In the genomic region with DNA sequence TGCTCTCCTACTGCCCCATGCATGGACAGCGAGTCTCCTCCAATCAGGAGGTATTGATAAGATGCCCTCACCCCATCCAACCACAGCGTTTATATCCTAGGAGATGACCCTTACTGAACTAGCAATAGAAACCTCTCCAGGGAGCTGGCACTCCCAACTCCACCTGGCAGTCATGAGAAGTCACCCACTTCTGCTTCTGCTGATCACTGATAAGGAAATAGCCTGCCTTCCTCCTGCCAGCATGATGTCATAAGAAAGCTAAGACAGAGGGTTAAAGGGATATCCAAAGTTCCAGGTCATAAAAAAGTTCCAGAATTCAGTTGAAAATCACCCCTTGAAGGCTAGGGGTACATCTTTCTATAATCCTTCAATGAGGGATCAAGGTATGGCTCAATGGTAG, we compare ENCODE assay signal across 25 mouse cellular contexts. TPM values are rescaled to one million over a fixed set of nuclear protein-coding genes. Genes with fewer than 3 reads are reported as not detected.
DNase-seq lines count a peak whose midpoint lies in the region; ATAC-seq and TF ChIP-seq lines count a peak whose summit lies in the region.
"Had no signal": no experiment of that assay in that cellular context is flagged by ENCODE, and none has a peak within 500 bp of the region (broad histone marks: within the 10 kb centered on the region; RNA-seq: fewer than 3 reads in every experiment).

No protein-coding gene starts in this region.

- peak; percentile 37 to 46 for DNase-seq in spleen, postnatal 10 days (ENCODE audit: low spot score in 2 of 2)
- DNase-seq in spleen, adult 18-20 months: no peak
- no peak for DNase-seq in liver, postnatal 0 days
- DNase-seq in forebrain, embryonic 14.5 days (ENCODE audit: low spot score): no peak
- no peak for DNase-seq in heart, postnatal 10 days
- no peak for DNase-seq in frontal cortex, postnatal 10 days (ENCODE audit: low spot score in 2 of 2)
- no peak for DNase-seq in gastrocnemius, adult 8-10 months (ENCODE audit: low spot score in 2 of 2)
- DNase-seq: cerebellum, postnatal 25 days; forebrain, postnatal 0 days; gastrocnemius, postnatal 25 days; kidney, adult 2 months; kidney, postnatal 14 days; lung, postnatal 10 days; thymus, postnatal 36 days had no signal

- H3K9me3 ChIP-seq in intestine, postnatal 0 days (ENCODE audit: control insufficient read depth): no peaks in the 10 kb centered on the region
- H3K9me3 ChIP-seq in liver, postnatal 0 days (ENCODE audit: low read length): no peaks in the 10 kb centered on the region
- no peaks in the 10 kb centered on the region for H3K9me3 ChIP-seq in forebrain, embryonic 14.5 days (replicated peaks; ENCODE audit: control insufficient read depth, low read length)
- H3K9me3 ChIP-seq: embryonic facial prominence, embryonic 10.5 days; heart, embryonic 10.5 days; limb, embryonic 15.5 days had no signal

- H3K9ac ChIP-seq in intestine, postnatal 0 days (ENCODE audit: low read depth, low read length): no peak overlapping the region
- H3K9ac ChIP-seq in liver, postnatal 0 days (replicated peaks): no peak overlapping the region
- H3K9ac ChIP-seq in forebrain, embryonic 14.5 days (ENCODE audit: low read length): no peak overlapping the region
- H3K9ac ChIP-seq: forebrain, postnatal 0 days; limb, embryonic 15.5 days had no signal

- peak; percentile 76; the same call in 1 of the 2 replicates for TF ChIP-seq EP300 in liver, postnatal 0 days (IDR thresholded peaks at IDR 0.05; ENCODE audit: low read depth)

- no peaks in the 10 kb centered on the region for H3K36me3 ChIP-seq in intestine, postnatal 0 days (ENCODE audit: control insufficient read depth, insufficient read depth)
- H3K36me3 ChIP-seq in liver, postnatal 0 days (replicated peaks; ENCODE audit: insufficient read depth, low read length): no peaks in the 10 kb centered on the region
- H3K36me3 ChIP-seq in forebrain, embryonic 14.5 days (ENCODE audit: control insufficient read depth, insufficient read depth, low read length): no peaks in the 10 kb centered on the region
- H3K36me3 ChIP-seq: embryonic facial prominence, embryonic 10.5 days; heart, embryonic 10.5 days; limb, embryonic 15.5 days had no signal

- no peak overlapping the region for H3K4me2 ChIP-seq in intestine, postnatal 0 days (replicated peaks; ENCODE audit: low read depth)
- H3K4me2 ChIP-seq in liver, postnatal 0 days (ENCODE audit: low read depth, low read length): peak overlapping the region; percentile 14; the same call in 1 of the 2 replicates
- no peak overlapping the region for H3K4me2 ChIP-seq in forebrain, embryonic 14.5 days (ENCODE audit: low read length)
- H3K4me2 ChIP-seq: limb, embryonic 15.5 days had no signal

- no peaks in the 10 kb centered on the region for H3K27me3 ChIP-seq in intestine, postnatal 0 days (replicated peaks; ENCODE audit: control insufficient read depth, insufficient read depth, low read length)
- no peaks in the 10 kb centered on the region for H3K27me3 ChIP-seq in liver, postnatal 0 days (ENCODE audit: insufficient read depth, low read length)
- no peaks in the 10 kb centered on the region for H3K27me3 ChIP-seq in forebrain, embryonic 14.5 days (replicated peaks; ENCODE audit: control insufficient read depth, insufficient read depth, low read length)
- H3K27me3 ChIP-seq: limb, embryonic 15.5 days; Patski had no signal

- no peak overlapping the region for H3K4me3 ChIP-seq in intestine, postnatal 0 days (ENCODE audit: low read depth, low read length)
- H3K4me3 ChIP-seq in liver, postnatal 0 days (ENCODE audit: low read depth, low read length): no peak overlapping the region
- H3K4me3 ChIP-seq in forebrain, embryonic 14.5 days (ENCODE audit: low read depth, low read length): no peak overlapping the region
- H3K4me3 ChIP-seq: embryonic facial prominence, embryonic 10.5 days; erythroblast, embryonic 14.5 days; heart, embryonic 10.5 days; limb, embryonic 15.5 days had no signal

- no peak overlapping the region for H3K27ac ChIP-seq in intestine, postnatal 0 days (ENCODE audit: low read depth, low read length)
- H3K27ac ChIP-seq in liver, postnatal 0 days (ENCODE audit: low read depth): peak overlapping the region; percentile 39; the same call in 1 of the 2 replicates
- no peak overlapping the region for H3K27ac ChIP-seq in forebrain, embryonic 14.5 days (ENCODE audit: low read depth, low read length)
- H3K27ac ChIP-seq: embryonic facial prominence, embryonic 10.5 days; heart, embryonic 10.5 days; limb, embryonic 15.5 days had no signal

- intact Hi-C loops in heart, postnatal 10 days (cut with DNase I): no loop called here

- no peak for TF ChIP-seq CTCF in intestine, postnatal 0 days (IDR thresholded peaks at IDR 0.05; ENCODE audit: low read depth)
- TF ChIP-seq CTCF in liver, postnatal 0 days (IDR thresholded peaks at IDR 0.05; ENCODE audit: low read depth): no peak

- peaks cover under 1% of the 10 kb centered on the region; the same call in 1 of the 2 replicates for H3K4me1 ChIP-seq in intestine, postnatal 0 days (replicated peaks; ENCODE audit: control insufficient read depth, insufficient read depth, low read length)
- H3K4me1 ChIP-seq in liver, postnatal 0 days (ENCODE audit: insufficient read depth): peaks cover 31% of the 10 kb centered on the region
- no peaks in the 10 kb centered on the region for H3K4me1 ChIP-seq in forebrain, embryonic 14.5 days (ENCODE audit: control insufficient read depth, insufficient read depth, low read length)
- H3K4me1 ChIP-seq: limb, embryonic 15.5 days had no signal

- ATAC-seq in intestine, postnatal 0 days: peak; percentile 69
- ATAC-seq in liver, postnatal 0 days: peak; percentile 71
- no peak for ATAC-seq in forebrain, embryonic 14.5 days
- ATAC-seq: forebrain, postnatal 0 days; hindbrain, embryonic 16.5 days; Patski had no signal

- 53% methylated on average over 2 of the region's 2 CpGs for WGBS in intestine, postnatal 0 days
- 38% methylated on average over 2 of the region's 2 CpGs for WGBS in liver, postnatal 0 days (ENCODE audit: insufficient replicate concordance)
- WGBS in forebrain, embryonic 14.5 days: 87% methylated on average over 2 of the region's 2 CpGs

RNA-seq across cellular contexts. Expression of gene Cldn3, which starts 9.8 kb away (rescaled TPM):
- polyA plus RNA-seq in intestine, postnatal 0 days (2015; fragmentation: Nextera tagmentation; extraction: Ambion mirVana): 96.0 and 116 TPM in 2 replicates
- polyA plus RNA-seq in liver, postnatal 0 days (2015; fragmentation: Nextera tagmentation; extraction: Ambion mirVana): 65.0 and 73.7 TPM in 2 replicates
- 5.9 and 9.0 TPM in 2 replicates for polyA plus RNA-seq in forebrain, embryonic 14.5 days (2014; fragmentation: Nextera tagmentation; extraction: Ambion mirVana)
- total RNA-seq in heart, postnatal 10 days (2021): under 1 TPM; 0.27 to 0.41 TPM
- total RNA-seq in gastrocnemius, adult 8-10 months (2022): not detected
- total RNA-seq: heart, postnatal 25 days had no signal
- polyA plus RNA-seq: Patski had no signal

RNA-seq across cellular contexts. Expression of gene Cldn4, which starts 29.4 kb away (rescaled TPM):
- polyA plus RNA-seq in intestine, postnatal 0 days (2015; fragmentation: Nextera tagmentation; extraction: Ambion mirVana): 62.1 and 76.6 TPM in 2 replicates
- 0.13 and 0.32 TPM in 2 replicates for polyA plus RNA-seq in liver, postnatal 0 days (2015; fragmentation: Nextera tagmentation; extraction: Ambion mirVana)
- not detected in 2 replicates for polyA plus RNA-seq in forebrain, embryonic 14.5 days (2014; fragmentation: Nextera tagmentation; extraction: Ambion mirVana)
- under 1 TPM in 1 of 2 experiments, not detected in 1; 0.14 TPM for total RNA-seq in heart, postnatal 10 days (2021)
- not detected for total RNA-seq in gastrocnemius, adult 8-10 months (2022)
- total RNA-seq: adrenal gland, postnatal 36 days; forebrain, postnatal 0 days; gastrocnemius, postnatal 25 days; heart, postnatal 25 days; layer of hippocampus, postnatal 10 days; left cerebral cortex, postnatal 10 days had no signal
- polyA plus RNA-seq: erythroblast, embryonic 14.5 days; forebrain, postnatal 0 days; hindbrain, embryonic 16.5 days had no signal

RNA-seq across cellular contexts. Expression of gene Abhd11, which starts 32.8 kb away (rescaled TPM):
- polyA plus RNA-seq in intestine, postnatal 0 days (2015; fragmentation: Nextera tagmentation; extraction: Ambion mirVana): 60.1 and 61.9 TPM in 2 replicates
- polyA plus RNA-seq in liver, postnatal 0 days (2015; fragmentation: Nextera tagmentation; extraction: Ambion mirVana): 47.9 and 49.2 TPM in 2 replicates
- 66.9 and 70.7 TPM in 2 replicates for polyA plus RNA-seq in forebrain, embryonic 14.5 days (2014; fragmentation: Nextera tagmentation; extraction: Ambion mirVana)
- 10 to 100 TPM; 58.2 to 64.1 TPM for total RNA-seq in heart, postnatal 10 days (2021)
- 10 to 100 TPM; 38.5 to 54.3 (median 46.0) TPM for total RNA-seq in gastrocnemius, adult 8-10 months (2022)

RNA-seq across cellular contexts. Expression of gene Mettl27, which starts 44.0 kb away (rescaled TPM):
- polyA plus RNA-seq in intestine, postnatal 0 days (2015; fragmentation: Nextera tagmentation; extraction: Ambion mirVana): 30.3 and 31.4 TPM in 2 replicates
- 17.3 and 21.7 TPM in 2 replicates for polyA plus RNA-seq in liver, postnatal 0 days (2015; fragmentation: Nextera tagmentation; extraction: Ambion mirVana)
- polyA plus RNA-seq in forebrain, embryonic 14.5 days (2014; fragmentation: Nextera tagmentation; extraction: Ambion mirVana): 6.3 and 9.4 TPM in 2 replicates
- 1 to 10 TPM; 7.0 to 7.4 TPM for total RNA-seq in heart, postnatal 10 days (2021)
- 1 to 10 TPM; 3.8 to 6.1 (median 4.4) TPM for total RNA-seq in gastrocnemius, adult 8-10 months (2022)

RNA-seq across cellular contexts. Expression of gene Stx1a, which starts 47.1 kb away (rescaled TPM):
- polyA plus RNA-seq in intestine, postnatal 0 days (2015; fragmentation: Nextera tagmentation; extraction: Ambion mirVana): 5.6 and 6.5 TPM in 2 replicates
- polyA plus RNA-seq in liver, postnatal 0 days (2015; fragmentation: Nextera tagmentation; extraction: Ambion mirVana): 2.3 and 2.5 TPM in 2 replicates
- 57.0 and 78.5 TPM in 2 replicates for polyA plus RNA-seq in forebrain, embryonic 14.5 days (2014; fragmentation: Nextera tagmentation; extraction: Ambion mirVana)
- 1 to 10 TPM; 3.3 to 3.9 TPM for total RNA-seq in heart, postnatal 10 days (2021)
- total RNA-seq in gastrocnemius, adult 8-10 months (2022): 1 to 10 TPM in 1 of 4 experiments, under 1 TPM in 3; 0.22 to 1.3 (median 0.39) TPM

Comparison
In these comparisons a context has a peak if more than half of its experiments do, and no peak if none do; other contexts are left out.
1. DNase-seq: peak in spleen, postnatal 10 days (2 of 2); none in spleen, adult 18-20 months (0 of 2), liver, postnatal 0 days (single experiment), forebrain, embryonic 14.5 days (single experiment), heart, postnatal 10 days (0 of 2), frontal cortex, postnatal 10 days (0 of 2) and gastrocnemius, adult 8-10 months (0 of 2).
2. RNA of gene Cldn4, which starts 29.4 kb away (polyA plus RNA-seq): 62.1 to 76.6 TPM in intestine, postnatal 0 days; 0.13 to 0.32 TPM in liver, postnatal 0 days and not detected in forebrain, embryonic 14.5 days; every median in the first group is over 10 times any median in the second.